Mouse (Mus musculus): ENCODE results near the gene Crlf1.

The Crlf1 gene

DNA sequence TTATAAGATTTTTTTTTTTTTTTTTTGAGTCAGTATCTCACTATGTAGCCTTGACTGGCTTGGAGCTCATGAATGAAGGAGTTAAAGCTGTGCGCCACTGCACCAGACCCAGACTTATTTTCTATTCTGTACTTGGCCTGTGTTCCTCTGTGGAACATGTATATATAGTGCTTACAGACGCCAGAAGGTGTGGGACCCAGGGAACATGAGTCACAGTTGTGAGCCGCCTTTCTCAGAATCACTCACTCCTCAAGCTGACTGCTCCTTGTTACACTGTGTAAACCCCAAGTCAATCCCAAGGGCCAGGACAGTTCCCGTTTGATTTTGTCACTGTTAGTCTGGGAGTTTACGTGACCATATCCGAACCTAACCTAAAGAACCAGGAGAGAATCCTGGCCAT is 26.1 kb downstream of the Crlf1 start:
- DNase-seq (ENCODE audit: low spot score in 2 of 2), result no peak

DNA sequence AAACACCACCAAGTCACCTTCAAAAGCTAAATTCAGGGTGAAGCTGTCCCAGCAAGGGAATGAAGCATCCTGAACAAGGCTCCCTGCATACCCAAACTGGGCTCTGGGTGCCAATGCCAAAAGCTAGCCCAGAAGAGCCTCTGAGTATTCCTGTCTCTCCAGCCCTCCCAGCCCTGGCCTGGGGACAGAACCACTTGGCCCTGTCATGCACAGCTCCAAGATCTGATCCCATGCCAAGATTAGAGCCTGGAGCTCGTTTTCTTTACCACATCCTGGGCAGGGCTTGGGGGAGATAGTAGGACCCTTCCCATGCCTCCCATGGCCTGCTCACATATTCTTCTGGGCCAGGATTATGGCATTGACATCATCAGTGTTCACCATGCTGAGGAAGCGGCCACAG is 26.6 kb downstream of the Crlf1 start:
- no peak for DNase-seq (ENCODE audit: low spot score in 2 of 2)

DNA sequence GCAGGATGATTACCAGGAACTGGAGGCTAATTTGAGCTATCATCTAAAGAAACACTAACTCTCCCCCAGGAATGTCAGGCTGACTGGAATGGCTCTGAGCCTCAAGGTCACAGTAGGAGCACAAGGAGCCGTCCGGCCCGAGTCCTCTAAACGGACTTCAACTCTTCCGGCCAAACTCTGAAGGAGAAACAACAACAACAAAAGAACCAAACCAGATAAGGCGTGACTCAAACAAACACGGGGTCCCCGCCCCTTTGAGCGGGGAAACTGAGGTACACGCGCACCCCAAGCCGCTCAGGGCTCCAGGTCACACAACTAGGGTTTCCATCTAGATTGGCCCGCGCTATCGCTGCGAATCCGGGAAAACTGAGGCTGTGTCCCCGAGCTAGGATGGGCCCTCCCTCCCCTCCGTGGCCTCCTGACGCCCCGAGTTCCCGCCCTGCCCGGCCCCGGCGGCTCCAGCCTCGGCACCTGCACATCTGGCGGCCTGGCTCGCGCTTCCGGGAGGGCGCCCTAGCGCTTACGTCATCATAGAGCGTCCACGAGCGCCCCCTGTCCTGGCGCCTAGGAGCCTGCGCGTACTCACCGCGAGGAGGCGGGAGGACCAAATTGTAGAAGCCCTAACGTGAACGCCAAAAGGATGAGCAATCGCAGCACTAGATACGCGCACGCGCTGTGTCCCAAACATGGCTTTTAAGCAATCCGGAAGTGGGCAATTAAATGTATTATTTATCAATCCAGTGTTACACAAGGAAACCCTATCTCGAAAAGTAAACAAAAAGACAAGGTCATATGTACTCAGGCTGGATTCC is 29.8 kb downstream of the Crlf1 start:
- peak; percentile 95 for DNase-seq (ENCODE audit: low spot score in 2 of 2)

DNA sequence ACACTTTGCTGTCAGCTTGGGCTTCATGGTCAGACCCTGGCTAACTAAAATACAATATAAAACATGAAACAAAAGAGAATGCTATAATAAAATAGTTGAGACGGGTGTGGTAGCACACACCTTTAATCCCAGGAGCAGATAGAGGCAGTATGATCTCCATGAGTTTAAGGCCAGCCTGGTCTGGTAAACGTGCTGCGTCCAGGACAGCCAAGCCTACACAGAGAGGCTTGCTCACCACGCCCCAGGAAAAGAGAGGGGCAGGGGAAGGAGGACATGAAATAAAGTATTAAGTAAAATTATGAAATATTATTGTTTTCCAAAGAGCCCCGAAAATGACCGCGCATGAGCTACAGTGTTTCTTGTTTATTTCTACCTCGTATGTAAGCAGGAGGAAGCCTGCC is 34.2 kb downstream of the Crlf1 start:
- DNase-seq (ENCODE audit: low spot score in 2 of 2), result no peak

DNA sequence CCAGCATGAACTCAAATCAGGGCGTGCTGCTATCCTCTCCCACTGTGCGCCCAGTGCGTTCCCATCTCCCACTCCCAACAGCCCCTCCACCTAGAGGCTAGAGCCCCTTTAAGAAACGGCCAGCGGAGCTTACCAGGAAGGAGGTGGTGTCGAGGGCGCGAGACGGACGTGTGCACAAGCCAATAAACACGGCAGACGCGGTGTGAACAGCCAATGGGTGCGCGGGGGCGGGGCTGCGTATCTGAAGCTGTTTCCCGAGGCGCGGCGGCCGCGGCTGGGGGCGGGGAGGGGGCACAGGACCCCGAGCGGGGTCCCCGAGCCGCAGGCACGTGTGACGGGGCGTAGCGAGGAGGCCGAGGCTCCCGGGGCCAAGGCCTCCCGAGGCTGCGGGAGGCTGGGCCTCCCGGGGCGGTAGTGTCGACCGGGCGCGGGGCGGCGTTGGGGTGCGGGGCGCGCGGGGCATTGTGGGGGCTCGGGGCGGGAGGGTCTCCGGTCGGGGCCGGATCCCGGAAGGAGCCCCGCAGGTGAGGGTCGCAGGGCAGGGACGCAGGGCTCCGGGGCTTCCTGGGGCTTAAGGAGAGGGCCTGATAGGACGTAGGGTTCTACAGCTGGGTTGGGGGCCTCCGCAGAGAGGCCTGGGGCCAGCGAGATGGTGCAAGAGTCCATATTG is 34.7 kb downstream of the Crlf1 start, which contains the start of the genes Fkbp8 and Kxd1:
Gene Fkbp8 (plus strand): TSS at position 213 of the 670 bp plus-strand sequence.
Gene Kxd1 (minus strand): TSS at position 445 of the 670 bp plus-strand sequence.
- peak; percentile 98 to 99 for DNase-seq (ENCODE audit: low spot score in 2 of 2)

DNA sequence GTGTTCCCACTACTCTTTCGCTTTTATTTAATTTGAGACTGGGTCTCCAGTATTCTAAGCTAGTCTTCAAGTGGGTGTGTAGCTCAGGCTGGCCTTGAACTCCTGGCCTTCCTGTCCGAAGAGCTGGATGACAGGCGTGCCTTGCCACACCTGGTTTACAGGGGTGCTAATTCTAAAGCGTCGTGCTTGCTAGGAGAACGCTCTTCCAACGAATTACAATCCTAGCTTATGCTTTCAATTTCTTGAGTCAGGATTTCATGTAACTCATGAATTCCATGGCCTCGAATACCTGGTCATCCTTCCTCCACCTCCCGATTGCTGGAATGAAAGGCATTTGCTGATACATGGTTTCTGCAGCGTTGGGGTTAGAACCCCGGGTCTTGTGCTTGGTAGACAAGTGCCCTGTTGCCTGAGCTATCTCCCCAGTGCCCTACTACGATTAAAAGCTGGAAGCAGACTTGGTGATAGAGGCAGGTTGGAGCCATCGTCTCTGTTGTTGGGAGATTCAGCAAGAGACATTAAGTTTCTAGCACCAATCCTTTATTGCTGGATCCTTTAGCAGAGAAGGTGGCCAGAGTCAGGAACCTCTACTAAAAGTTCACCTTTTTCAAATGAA is 35.3 kb downstream of the Crlf1 start:
- no peak for DNase-seq (ENCODE audit: low spot score in 2 of 2)

DNA sequence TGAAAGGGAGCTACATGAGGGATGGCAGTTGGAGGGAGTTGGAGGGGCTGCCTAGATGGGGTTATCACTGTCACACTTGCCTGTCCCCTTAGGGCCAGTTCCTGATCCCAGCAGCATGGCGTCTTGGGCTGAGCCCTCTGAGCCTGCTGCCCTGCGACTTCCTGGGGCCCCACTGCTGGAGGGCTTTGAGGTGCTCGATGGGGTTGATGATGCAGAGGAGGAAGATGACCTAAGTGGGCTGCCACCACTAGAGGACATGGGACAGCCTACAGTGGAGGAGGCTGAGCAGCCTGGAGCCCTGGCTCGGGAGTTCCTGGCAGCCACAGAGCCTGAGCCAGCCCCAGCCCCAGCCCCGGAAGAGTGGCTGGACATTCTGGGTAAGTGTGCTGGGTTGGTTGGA is 36.3 kb downstream of the Crlf1 start:
- DNase-seq (ENCODE audit: low spot score in 2 of 2), result no peak

DNA sequence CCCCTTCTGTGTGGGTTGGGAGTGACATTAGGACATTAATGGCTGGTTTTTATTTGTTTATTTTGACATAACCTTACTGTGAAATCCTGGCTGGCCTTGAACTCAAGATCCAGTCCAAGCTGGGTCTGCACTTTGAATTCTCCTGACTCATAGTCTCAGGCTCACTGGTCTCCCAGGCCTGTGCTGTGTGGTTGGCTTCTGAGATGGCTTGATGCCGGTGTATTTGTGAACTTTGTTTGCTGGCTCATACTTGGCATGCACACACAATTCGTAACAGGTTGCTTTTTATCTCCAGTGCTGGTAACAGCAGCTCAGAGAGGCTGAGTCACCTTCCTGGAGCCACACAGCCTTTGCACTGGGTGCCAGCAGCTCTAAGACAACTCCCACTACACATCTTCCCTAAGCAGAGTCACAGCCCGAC is 36.8 kb downstream of the Crlf1 start:
- no peak for DNase-seq (ENCODE audit: low spot score in 2 of 2)

DNA sequence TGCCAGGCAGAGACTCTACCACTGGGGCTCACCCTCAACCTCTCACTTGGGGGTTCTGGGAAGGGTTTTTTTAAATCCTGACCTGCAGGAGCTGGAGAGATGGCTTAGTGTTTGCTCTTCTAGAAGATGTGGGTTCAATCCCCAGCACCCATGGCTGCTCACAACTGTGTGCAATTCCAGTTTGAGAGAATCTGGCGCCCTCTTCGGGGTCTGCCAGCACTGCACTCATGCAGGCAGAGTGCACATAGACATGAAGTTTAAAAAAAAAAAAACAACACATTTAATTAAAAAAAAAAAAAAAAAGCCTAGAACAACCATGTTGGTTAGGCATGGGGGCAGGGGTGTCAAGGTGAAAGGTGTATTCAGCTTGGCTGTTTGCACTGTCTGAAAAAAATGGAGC is 37.4 kb downstream of the Crlf1 start:
- DNase-seq (ENCODE audit: low spot score in 2 of 2), result no peak

DNA sequence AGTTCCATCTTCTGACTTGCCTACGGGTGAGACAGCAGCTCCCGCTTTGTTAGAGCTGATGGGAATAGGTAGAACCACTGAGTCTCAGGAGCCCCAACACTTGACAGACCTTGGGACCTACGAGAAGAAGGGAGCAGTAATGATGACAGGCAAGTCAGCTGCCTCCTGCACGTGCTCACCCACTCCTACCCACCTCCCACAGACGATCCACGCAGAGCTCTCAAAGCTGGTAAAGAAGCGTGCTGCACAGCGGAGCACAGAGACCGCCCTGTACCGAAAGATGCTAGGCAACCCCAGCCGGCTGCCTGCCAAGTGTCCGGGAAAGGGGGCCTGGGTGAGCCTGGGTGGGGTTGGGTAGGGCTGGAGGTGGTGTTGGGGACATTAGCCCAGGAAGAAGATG is 41.3 kb downstream of the Crlf1 start:
- DNase-seq (ENCODE audit: low spot score in 2 of 2), result peak in 1 of 2 experiments; percentile 53

DNA sequence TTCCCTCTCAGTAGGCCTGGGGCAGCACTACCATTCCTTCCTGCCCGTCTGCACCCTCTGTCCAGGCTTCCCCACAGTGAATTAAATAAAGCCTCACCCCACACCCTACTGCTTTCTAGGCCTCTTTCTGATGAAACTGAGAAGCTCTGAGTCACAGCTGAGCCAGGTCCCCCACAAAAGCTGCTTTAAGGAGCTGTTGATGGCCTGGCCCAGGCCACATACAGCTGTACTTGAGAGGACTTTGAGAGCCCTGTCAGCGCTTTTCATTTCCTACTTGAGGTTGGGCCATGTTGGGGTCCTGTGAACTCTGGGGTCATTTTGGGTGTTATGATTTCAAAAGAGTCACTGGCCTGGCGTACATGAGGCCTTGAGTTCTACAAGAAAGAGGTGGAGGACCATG is 42.3 kb downstream of the Crlf1 start:
- no peak for DNase-seq (ENCODE audit: low spot score in 2 of 2)

DNA sequence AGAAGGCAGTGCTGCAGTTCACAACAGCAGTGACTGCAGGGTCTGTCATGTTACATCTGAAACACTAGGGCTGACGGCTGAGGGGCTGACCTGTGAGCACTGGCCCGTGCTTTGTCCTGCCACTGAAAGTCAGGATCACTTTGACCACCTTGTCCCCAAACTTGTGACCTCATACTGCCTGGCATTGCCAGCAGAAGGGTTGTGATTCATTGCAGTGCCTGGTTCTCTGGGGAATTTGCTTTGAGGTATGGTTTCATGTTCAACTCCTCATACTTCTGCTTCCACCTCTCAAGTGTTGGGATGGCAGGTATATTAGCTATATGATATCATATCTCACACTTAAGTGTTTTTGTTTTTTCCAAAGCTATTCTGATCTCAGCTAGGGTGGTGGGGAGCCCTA is 42.7 kb downstream of the Crlf1 start:
- DNase-seq (ENCODE audit: low spot score in 2 of 2), result no peak

DNA sequence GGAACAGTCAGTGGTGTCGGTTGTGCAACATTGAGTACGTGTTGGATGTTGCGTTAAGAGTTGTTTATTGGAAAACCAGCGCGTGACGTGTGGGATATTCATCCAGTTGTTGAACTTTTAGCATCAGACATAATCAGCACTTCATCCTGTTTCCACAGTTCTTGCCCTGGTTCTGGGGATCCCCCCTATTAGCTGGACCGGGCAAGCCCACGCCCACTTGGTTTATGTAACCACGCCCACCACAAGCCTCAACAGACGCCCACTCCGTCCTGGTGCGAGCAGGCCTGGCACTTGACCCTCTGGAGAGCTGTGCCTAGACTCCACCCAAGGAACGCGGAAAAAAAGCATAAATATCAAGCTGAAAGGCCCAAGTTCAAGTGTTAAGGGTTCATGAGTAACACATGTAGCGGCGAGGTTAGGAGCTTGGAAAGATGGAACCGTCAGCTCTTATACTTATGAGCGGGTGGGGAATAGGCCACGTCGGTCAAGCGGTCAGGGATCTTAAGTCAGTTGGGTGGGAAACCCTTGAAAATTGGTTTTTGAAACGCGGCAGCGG is 45.1 kb downstream of the Crlf1 start:
- DNase-seq (ENCODE audit: low spot score in 2 of 2), result no peak

DNA sequence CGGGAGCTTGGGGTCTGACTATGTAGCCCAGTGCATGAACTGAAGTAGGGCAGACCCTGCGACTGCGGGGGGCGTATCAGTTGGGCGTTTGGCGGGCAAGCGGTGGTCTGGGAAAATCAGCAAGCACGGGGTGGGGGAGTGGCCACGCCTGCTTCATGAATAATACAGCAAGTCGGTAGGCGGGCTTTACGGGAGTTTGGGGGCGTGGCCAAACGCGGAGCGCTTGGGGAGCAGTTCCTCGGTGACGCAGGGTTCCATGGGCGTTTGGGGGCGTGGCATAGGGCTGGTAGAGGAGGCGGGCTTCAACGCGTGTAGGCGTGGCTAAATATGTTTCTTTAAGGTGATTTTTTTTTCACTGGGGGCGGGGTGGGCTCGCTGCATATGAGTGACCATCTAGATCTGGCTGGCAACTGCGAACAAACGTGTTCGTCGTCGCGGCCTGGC is 45.7 kb downstream of the Crlf1 start:
- DNase-seq (ENCODE audit: low spot score in 2 of 2), result peak; percentile 99

DNA sequence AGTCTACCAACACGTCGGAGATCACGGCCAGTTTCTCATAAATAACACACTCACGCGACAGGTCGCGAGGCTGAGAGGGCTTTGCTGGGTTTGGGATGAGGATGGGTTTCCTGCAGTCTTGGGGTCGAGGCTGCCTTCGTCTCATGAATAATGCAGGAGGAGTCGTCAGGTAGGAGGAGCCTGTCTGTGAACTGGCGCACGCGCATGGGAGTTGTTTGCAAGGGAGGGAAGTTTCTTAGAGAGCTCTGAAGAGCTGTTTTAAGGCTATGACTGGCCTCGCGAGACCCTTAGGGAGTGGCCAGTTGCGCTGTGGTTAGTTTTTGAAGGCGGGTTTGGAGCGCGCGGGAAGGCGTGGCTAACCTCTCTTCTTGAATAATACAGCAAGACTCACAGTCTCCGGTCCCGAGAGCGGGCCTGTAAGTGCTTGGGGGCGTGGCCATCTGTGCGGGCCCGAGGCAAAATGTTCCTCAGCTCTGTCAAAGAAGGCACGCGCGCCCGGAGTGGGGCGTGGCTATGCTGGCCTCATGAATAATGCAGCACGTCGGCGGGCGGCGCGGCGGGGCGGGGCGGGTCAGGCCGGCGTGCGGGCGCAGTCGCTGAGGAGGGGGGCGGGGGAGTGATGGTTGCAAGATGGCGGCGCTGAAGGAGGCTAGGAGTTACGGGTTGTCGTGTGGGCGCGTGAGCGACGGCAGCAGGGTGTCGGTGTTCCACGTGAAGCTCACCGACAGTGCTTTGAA is 46.3 kb downstream of the Crlf1 start, which contains the start of gene Ell:
Gene Ell (plus strand): TSS at position 381 of the 737 bp plus-strand sequence.
- peak; percentile 99 to 100 for DNase-seq (ENCODE audit: low spot score in 2 of 2)

DNA sequence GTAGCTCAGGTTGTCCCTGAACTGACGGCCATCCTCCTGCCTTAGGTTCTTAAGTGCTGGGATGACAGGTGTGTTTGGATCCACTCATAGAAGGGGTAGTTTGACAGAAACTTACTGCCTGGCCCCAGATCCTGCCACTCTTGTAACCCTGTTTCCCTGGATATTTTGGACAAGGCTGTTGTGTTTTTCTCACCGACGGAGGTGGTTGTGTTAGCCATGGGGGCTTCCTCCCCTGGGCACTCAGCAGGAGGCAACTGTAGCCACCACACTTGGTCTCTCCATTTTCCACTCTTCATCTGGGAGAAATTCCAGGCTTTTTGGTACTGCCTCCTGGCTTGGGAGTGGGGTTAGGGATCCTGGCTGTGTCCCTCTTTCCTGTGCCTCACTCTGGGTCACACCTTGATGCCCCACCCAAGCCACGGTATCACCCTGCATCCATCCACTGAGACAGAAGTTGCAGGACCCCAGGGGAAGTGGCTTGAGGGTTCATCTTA is 47.1 kb downstream of the Crlf1 start:
- DNase-seq (ENCODE audit: low spot score in 2 of 2), result no peak

DNA sequence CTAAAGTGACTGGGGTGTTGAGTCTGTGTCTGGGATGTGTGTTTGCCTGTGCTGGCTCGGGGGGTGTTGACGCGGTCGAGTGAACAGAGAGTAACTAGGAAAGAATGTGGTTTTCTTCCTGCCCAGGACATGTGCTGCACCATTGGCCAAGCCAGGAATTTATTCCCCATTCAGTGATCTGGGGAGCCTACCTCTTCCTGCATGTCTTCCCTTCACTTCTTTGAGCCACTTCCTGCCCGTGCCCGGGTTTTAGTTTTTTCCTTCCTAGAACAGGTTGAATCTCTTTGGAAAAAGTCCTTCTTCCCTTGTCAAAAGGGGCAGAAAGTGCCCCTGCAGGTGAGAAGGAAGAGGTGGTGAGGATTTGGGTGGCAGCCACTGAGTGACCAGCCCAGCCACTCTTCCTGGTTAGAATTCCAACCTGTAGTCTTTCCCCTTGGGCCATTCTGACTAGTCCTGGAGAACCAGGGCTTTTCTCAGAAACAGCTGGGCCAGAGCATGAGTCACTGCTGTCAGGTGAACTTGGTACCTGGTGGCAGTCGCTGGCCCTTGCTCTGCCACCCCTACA is 47.6 kb downstream of the Crlf1 start:
- no peak for DNase-seq (ENCODE audit: low spot score in 2 of 2)

DNA sequence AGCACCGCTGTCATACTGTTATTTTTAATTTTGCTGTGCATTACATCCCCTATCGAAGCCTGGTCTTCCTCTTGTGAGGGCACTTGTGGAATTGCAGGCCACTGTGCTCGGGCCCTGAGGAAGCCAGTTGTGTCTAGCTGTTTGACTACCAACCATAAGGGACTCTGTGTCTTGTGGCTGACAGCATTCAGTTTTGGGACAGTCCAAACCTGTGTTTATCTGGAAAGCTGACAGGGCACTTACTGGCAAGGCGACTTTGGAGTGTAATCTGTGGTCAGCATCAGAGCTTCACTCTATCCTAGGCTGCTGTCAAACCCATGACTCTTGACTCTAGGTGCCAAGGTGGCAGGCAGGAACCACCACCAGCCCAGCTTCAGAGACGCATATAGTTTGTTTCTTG is 48.1 kb downstream of the Crlf1 start:
- no peak for DNase-seq (ENCODE audit: low spot score in 2 of 2)

DNA sequence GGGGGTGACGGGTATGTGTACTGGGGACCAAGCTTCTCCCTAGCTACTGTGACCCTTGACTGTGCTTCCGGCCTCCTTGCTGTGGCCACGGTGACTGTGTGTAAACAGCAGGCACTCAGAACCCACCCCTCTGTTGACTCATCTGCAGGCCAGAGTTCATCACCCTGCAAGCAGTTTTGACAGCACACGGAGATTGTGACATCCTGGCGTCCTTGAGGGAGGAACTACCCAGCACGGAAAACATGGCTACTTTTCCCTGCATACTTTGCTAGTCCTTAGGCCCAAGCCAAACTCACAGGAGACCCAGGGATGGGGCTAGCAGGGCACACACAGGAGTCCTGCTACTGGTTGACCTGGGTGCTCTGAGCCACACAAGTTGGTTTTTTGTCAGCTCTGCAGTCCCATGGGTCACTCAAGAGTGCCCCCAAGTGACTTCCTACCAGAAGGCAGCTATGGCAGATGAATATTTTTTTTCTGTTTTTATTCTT is 51.3 kb downstream of the Crlf1 start:
- DNase-seq (ENCODE audit: low spot score in 2 of 2), result no peak

DNA sequence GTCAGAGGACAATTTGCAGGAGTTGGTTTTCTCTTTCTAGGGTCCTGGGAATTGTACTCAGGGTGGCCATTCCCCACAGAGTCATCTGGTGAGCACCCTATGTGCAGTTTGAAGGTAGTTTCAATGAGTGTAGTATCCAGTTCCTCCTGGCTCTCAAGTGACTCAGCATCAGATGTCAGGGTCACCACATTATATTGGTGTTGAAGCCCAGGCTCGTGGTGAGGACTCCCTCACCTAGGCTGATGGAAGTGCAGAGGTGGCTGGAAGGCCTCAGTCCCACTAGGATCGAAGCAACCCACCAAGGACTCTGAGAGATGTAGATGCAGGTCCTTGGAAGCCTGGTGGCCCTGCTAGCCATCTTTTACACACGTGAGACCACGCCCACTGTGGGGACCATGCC is 53.5 kb downstream of the Crlf1 start:
- DNase-seq (ENCODE audit: low spot score in 2 of 2), result no peak

DNA sequence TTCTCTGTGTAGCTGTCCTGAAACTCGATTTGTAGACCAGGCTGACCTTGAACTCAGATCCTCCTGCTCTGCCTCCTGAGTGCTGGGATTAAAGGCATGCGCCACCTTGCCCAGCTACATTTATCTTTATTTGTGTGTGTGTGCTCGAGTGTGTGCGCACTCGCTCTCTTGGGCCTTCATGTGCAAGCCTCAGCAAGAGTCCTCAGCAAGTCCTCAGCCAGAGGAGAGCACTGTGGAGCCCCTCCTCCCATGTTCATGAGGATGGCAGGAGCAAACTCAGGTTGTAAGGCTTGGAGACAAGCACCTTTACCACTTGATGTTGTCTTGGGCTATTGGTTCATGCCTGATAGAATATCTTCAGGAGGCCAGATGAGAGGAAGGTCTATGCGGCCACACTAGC is 54.8 kb downstream of the Crlf1 start:
- DNase-seq (ENCODE audit: low spot score in 2 of 2), result no peak

Data from right cerebral cortex, postnatal 36 days (tissue).